Mouse (Mus musculus) thymus, postnatal 36 days (tissue): ENCODE measurements around the gene Dmrt1.

ENCODE experiments used
- DNase-seq, 2 experiments: peaks; one replicate each; pipeline ENCODE4 v3.0.0; 2022; ENCODE audit warnings: mixed read lengths in 2 of 2

Gene Dmrt1

GRCm38 (mm10) chr19:25628490-25628889 lies 123.1 kb downstream of the Dmrt1 start:
- peak in 1 of 2 experiments; percentile 9 for DNase-seq

- DNase-seq: no peak
Measured at GRCm38 (mm10) chr19:25635119-25635518, 129.7 kb downstream of the Dmrt1 start.

- no peak for DNase-seq
Measured at GRCm38 (mm10) chr19:25635622-25636244, 130.3 kb downstream of the Dmrt1 start.

- DNase-seq: no peak
Measured at GRCm38 (mm10) chr19:25638766-25639361, 133.4 kb downstream of the Dmrt1 start.

- no peak for DNase-seq
Measured at GRCm38 (mm10) chr19:25641786-25642185, 136.4 kb downstream of the Dmrt1 start.

GRCm38 (mm10) chr19:25647136-25647535 lies 141.7 kb downstream of the Dmrt1 start:
- no peak for DNase-seq

GRCm38 (mm10) chr19:25648701-25649100 lies 143.3 kb downstream of the Dmrt1 start:
- no peak for DNase-seq

- no peak for DNase-seq
Measured at GRCm38 (mm10) chr19:25650474-25650873, 145.1 kb downstream of the Dmrt1 start.

- DNase-seq: no peak
Measured at GRCm38 (mm10) chr19:25652560-25652959, 147.1 kb downstream of the Dmrt1 start.
